Mouse (Mus musculus) embryonic facial prominence, embryonic 13.5 days (tissue): ENCODE data around the gene Ulk2. TPM values are rescaled to one million over a fixed set of nuclear protein-coding genes. Genes with fewer than 3 reads are reported as not detected.

Source experiments
- ATAC-seq: fragments of 200-750 bp; cut with Nextera tagmentation; 2 replicates; pipeline ENCODE4 v1.8.0; 2017; ENCODE audit warnings: low read depth; ENCODE audit not compliant: insufficient number of reproducible peaks, insufficient read depth, low FRiP score, low TSS enrichment
- H3K27ac ChIP-seq: fragments of 300-500 bp; sonication (generic); 2 replicates; pipeline ENCODE4 v1.5.1; 2015; ENCODE audit warnings: moderate library complexity, mild to moderate bottlenecking, inconsistent platforms
- H3K27me3 ChIP-seq: fragments of 300-500 bp; sonication (generic); 2 replicates; pipeline ENCODE4 v1.6.1; 2015; ENCODE audit warnings: mild to moderate bottlenecking, inconsistent platforms
- H3K36me3 ChIP-seq: fragments of 300-500 bp; sonication (generic); 2 replicates; pipeline ENCODE4 v1.6.1; 2015; ENCODE audit warnings: mild to moderate bottlenecking, inconsistent platforms
- H3K4me1 ChIP-seq: fragments of 300-500 bp; sonication (generic); 2 replicates; pipeline ENCODE4 v1.6.1; 2015; ENCODE audit warnings: inconsistent platforms
- H3K4me2 ChIP-seq: fragments of 300-500 bp; sonication (generic); 2 replicates; pipeline ENCODE4 v1.6.1; 2015; ENCODE audit warnings: moderate library complexity, mild to moderate bottlenecking, inconsistent platforms
- H3K4me3 ChIP-seq: fragments of 300-500 bp; sonication (generic); 2 replicates; pipeline ENCODE4 v1.5.1; 2015; ENCODE audit warnings: mild to moderate bottlenecking, inconsistent platforms
- H3K9ac ChIP-seq: fragments of 300-500 bp; sonication (generic); 2 replicates; pipeline ENCODE4 v1.6.1; 2015; ENCODE audit warnings: mild to moderate bottlenecking, inconsistent platforms
- H3K9me3 ChIP-seq: fragments of 300-500 bp; sonication (generic); 2 replicates; pipeline ENCODE4 v1.6.1; 2016; ENCODE audit warnings: inconsistent platforms
- WGBS: fragments of 180-500 bp; shearing (Covaris S2); methylation state at CpG from one replicate; pipeline ENCODE4 v1.1.7; 2015; ENCODE audit warnings: mixed read lengths; 5-methylcytosine and 5-hydroxymethylcytosine counted together
- polyA plus RNA-seq: library from polyadenylated mRNA; unstranded; fragments of >200 nt; fragmentation: Nextera tagmentation; extraction: Ambion mirVana; gene quantifications from 2 replicates; pipeline ENCODE4 v1.2.1, GENCODE M21; 2015

Gene Ulk2
- 16.7 and 20.3 TPM in 2 replicates for polyA plus RNA-seq

DNA sequence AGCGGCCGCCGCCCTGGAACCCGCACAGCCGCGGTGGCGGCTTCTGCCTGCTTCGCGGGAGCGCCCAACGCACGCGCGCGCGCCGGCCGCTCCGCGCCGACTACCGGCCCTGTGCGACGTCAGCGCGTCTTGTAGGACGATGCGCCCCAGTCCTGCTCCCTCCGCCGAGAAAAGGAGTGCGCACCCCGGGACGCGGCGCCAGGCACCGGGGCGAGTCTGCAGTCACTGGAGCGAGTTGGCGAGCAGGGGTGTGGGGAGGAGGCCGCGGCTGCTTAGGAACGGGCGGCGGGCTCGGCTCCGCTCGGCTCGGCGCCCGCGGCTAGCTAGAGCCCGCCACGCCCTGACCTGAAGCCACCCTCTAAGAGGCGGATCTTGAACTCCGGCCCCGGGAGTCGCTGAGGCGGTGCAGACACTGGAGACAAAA, at the start of gene Ulk2:
Ulk2 (minus strand) TSS at position 86 of the 424 bp plus-strand sequence.
- WGBS: under 1% methylated on average over 55 of the region's 58 CpGs
- Histone ChIP-seq H3K36me3 (peaks cover 2% of the 10 kb centered on the region; the same call in 1 of the 2 replicates), H3K27ac (peak within 1 kb of the TSS; percentile 91), H3K9ac (peak within 1 kb of the TSS; percentile 94), H3K9me3 (no peaks in the 10 kb centered on the region), H3K4me3 (peak within 1 kb of the TSS; percentile 92), H3K27me3 (no peaks in the 10 kb centered on the region), H3K4me1 (peaks cover 5% of the 10 kb centered on the region), H3K4me2 (peak within 1 kb of the TSS; percentile 80)
- ATAC-seq: peak; percentile 88

DNA sequence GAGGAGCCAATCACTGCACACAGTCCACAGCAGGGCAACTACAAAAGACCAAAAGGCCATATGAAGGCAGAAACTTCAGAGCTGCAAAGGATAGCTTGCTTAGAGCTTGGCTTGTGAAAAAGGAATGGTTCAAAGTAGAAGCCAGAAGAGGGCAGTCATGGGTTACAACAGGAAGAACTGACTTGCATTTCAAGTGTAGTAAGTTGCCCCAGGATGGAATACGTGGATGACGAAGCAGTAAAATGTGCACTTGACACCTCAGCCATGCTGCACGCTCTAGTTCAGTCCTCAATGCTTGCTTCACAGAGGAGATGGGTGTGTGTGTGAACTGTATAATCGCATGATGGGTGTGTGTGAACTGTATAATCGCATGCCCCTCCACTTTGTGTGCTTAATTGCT, 27.3 kb upstream of the Ulk2 start:
- Histone ChIP-seq H3K27me3 (no peaks in the 10 kb centered on the region), H3K27ac (no peak overlapping the region), H3K9ac (no peak overlapping the region), H3K9me3 (no peaks in the 10 kb centered on the region), H3K4me2 (no peak overlapping the region), H3K36me3 (peaks cover 68% of the 10 kb centered on the region), H3K4me1 (no peaks in the 10 kb centered on the region), H3K4me3 (no peak overlapping the region)
- no peak for ATAC-seq
- 76% methylated on average over 5 of the region's 5 CpGs for WGBS

DNA sequence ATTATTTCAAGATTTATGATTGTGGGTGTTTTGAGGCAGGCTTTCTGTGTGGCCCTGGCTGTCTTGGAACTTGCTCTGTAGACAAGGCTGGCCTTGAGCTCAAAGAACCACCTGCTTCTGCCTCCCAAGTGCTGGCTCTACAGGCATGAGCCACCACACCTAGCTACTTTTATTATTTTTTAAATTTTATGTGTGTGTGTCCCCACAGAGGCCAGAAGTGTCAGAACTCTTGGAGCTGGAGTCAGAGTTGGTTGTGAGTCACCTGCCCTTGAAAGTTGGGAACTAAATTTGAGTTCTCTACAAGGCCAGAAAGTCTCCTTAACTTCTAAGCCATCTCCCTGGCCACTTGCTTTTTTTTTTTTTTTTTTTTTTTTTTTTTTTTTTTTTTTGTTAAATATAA, 25.0 kb upstream of the Ulk2 start:
- no peak overlapping the region for H3K27ac ChIP-seq
- no peaks in the 10 kb centered on the region for H3K27me3 ChIP-seq
- ATAC-seq: no peak
- H3K9me3 ChIP-seq: no peaks in the 10 kb centered on the region
- no peak overlapping the region for H3K4me3 ChIP-seq
- no peak overlapping the region for H3K9ac ChIP-seq
- H3K4me2 ChIP-seq: no peak overlapping the region
- H3K36me3 ChIP-seq: peaks cover 75% of the 10 kb centered on the region
- H3K4me1 ChIP-seq: no peaks in the 10 kb centered on the region

DNA sequence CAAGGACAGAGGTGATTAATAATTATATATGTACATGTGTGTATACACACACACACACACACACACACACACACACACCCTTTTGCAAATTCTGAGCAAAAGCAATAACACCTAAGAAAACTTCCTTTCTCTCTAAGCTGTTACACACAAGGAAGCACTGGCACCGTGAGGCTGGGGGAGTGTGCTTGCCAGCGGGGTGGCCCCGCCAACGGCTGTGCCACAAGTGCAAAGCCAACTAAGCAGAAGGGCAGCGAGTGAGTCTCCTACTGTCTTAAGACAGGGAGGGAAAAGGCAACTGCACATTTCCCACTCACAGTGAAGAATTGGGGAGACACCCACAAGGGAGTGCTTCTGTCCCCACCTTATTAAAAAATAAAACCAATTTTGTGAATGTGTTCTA, 17.0 kb upstream of the Ulk2 start:
- WGBS: 94% methylated on average over 5 of the region's 5 CpGs
- no peak overlapping the region for H3K27ac ChIP-seq
- no peak for ATAC-seq
- H3K4me3 ChIP-seq: no peak overlapping the region
- peaks cover 72% of the 10 kb centered on the region for H3K36me3 ChIP-seq
- H3K4me2 ChIP-seq: no peak overlapping the region
- no peaks in the 10 kb centered on the region for H3K27me3 ChIP-seq
- H3K4me1 ChIP-seq: no peaks in the 10 kb centered on the region
- H3K9ac ChIP-seq: no peak overlapping the region
- H3K9me3 ChIP-seq: no peaks in the 10 kb centered on the region

DNA sequence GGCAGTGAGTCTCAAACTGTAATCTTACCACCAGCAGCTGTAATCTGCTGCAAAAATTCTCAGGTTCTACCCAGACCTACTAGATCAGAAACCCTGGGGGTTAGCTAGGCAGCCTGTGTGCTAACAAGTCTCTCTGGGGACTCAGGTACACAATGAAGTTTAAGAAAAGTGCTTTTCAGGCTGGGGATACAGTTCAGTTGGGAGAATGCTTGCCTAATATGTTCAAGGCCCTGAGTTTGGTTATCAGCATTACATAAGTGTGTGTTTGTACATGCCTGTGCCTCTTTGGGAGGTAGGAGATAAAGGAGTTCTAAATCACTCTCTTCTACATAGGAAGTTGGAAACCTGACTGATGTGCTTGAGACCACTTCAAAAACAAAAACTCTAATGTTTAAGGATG, 12.0 kb upstream of the Ulk2 start:
- H3K4me3 ChIP-seq: no peak overlapping the region
- H3K27me3 ChIP-seq: no peaks in the 10 kb centered on the region
- H3K27ac ChIP-seq: no peak overlapping the region
- no peak for ATAC-seq
- peaks cover 32% of the 10 kb centered on the region for H3K36me3 ChIP-seq
- no peak overlapping the region for H3K9ac ChIP-seq
- H3K9me3 ChIP-seq: no peaks in the 10 kb centered on the region
- H3K4me1 ChIP-seq: no peaks in the 10 kb centered on the region
- no peak overlapping the region for H3K4me2 ChIP-seq

DNA sequence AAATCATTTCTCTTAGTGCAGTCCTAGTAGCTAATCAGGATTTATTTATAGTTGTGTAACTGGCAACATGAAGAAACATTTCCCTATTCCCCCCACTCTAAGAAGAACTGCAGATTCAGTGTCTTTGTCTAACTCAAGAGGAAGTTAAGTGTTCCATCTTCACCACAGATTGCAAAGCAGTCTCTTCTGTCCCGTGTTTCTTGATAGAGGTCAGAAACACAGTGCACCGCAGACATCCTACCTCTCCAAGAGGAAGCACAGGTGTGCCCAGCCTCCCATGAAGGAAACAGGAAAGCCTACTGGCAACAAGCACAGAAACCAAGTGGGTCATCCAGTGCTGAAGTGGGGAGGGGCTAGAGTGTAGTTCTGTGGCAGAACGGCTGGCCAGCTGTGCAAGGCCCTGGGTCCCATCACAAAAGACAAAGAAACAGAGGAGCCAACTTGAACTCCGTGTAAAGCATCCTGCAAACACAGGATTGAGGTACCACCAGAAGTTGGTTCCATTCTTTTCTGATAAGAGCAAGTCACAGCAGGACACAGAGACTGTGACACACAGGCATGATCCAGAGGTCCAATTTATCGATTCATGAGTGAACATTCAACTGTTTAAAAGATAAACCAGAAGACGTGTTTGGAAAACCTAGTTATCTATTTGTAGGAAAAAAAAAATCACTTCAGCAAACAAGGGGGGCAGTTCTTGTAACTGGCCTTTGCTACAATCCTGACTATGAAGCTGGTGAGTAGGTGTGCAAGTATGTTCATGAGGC, 7.1 kb upstream of the Ulk2 start:
- Histone ChIP-seq H3K4me1 (no peaks in the 10 kb centered on the region), H3K36me3 (0 out of 2 replicates have a peak, but pooled peaks cover 2% of the 10 kb centered on the region), H3K9me3 (no peaks in the 10 kb centered on the region), H3K27ac (no peak overlapping the region), H3K27me3 (no peaks in the 10 kb centered on the region), H3K4me3 (no peak overlapping the region), H3K4me2 (no peak overlapping the region), H3K9ac (no peak overlapping the region)
- 78% methylated on average over 6 of the region's 6 CpGs for WGBS
- no peak for ATAC-seq

DNA sequence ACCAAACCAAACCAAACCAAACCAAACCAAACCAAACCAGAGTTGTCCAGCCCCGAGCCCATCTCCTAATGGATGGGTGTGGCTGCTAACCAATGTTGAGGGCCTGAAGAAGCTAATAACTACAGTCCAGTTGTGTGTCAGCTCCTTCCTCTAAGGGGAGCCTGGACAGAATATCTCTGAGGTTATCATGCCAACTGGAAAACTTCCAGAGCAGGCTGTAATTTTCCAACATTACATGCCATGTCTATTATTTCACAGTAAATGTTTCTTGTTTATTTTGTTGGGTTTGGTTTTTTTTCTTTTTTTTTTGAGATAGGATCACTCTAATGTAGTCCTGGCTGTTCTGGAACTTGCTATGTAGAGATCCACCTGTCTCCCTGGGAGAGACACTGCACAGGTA, 4.4 kb upstream of the Ulk2 start:
- no peak for ATAC-seq
- Histone ChIP-seq H3K4me3 (no peak overlapping the region), H3K9ac (no peak overlapping the region), H3K4me1 (no peaks in the 10 kb centered on the region), H3K4me2 (no peak overlapping the region), H3K9me3 (no peaks in the 10 kb centered on the region), H3K27me3 (no peaks in the 10 kb centered on the region), H3K36me3 (no peaks in the 10 kb centered on the region), H3K27ac (no peak overlapping the region)
- WGBS: 65% methylated on average over 1 of the region's 1 CpGs

DNA sequence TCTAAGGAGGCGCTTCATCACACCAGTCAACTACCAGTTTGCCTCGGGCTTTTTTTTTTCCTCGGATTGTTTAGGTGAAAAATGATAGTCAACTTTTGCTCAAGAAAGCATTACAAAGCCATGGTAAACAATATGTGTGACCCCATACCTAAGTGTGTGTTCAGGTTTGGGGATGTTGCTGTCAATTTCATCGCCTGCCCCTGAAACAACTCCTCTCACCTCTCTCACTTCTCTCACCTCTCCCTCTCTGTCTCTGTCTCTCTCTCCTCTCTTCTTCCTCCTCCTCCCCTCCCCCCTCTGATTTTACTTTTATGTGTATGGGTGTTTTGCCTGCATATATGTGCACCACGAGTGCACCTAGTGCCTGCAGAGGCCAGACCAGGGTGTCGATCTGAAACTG, 666 bp upstream of the Ulk2 start:
- H3K9ac ChIP-seq: peak overlapping the region; percentile 94
- peak overlapping the region; percentile 92 for H3K4me3 ChIP-seq
- no peaks in the 10 kb centered on the region for H3K9me3 ChIP-seq
- H3K4me2 ChIP-seq: peak overlapping the region; percentile 80
- no peaks in the 10 kb centered on the region for H3K27me3 ChIP-seq
- ATAC-seq: no peak
- WGBS: 36% methylated on average over 6 of the region's 6 CpGs
- H3K4me1 ChIP-seq: peaks cover 5% of the 10 kb centered on the region
- peak overlapping the region; percentile 91; the same call in 1 of the 2 replicates for H3K27ac ChIP-seq
- H3K36me3 ChIP-seq: peaks cover 2% of the 10 kb centered on the region; the same call in 1 of the 2 replicates

DNA sequence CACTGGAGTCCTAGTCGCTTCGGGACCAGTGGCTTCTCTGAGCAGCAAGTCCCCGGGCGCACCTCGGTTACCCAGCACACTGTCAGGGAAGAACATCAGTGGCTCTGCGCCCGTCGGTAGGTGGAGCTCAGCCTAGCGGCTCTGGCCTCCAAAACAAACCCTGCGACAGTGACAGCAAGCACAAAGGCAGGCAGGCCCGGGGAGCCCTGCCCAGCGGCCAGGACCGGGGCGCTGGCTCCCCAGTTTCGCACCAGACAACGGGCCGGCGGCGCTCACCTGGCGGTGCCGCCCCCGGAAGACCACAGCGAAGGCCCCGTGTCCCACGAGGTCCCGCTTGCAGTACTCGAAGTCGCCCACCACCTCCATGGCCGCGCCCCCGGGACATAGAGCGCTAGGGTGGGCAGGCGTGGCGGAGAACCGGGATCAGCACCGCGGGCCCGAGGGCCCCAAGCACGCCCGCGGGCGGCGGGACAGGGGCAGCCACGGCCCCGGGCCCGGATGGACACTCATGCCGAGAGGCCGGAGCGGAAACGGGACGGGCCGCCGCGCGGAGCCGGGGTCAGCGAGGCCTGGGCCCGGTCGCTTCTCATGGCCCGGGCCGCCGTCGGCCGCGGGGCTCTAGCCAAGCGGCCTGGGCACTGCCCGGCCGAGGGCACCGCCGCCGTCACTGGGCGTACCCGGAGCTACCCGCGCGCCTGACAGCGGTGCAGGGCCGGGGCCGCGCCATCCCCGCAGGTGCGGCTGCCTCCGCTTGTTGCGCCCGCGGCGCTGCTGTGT, 474 bp downstream of the Ulk2 start:
- H3K4me1 ChIP-seq: peaks cover 5% of the 10 kb centered on the region
- H3K9me3 ChIP-seq: no peaks in the 10 kb centered on the region
- under 1% methylated on average over 87 of the region's 87 CpGs for WGBS
- peaks cover 5% of the 10 kb centered on the region; the same call in 1 of the 2 replicates for H3K36me3 ChIP-seq
- H3K27me3 ChIP-seq: no peaks in the 10 kb centered on the region
- peak overlapping the region; percentile 80 for H3K4me2 ChIP-seq
- H3K27ac ChIP-seq: peak overlapping the region; percentile 91
- ATAC-seq: peak; percentile 67
- H3K4me3 ChIP-seq: peak overlapping the region; percentile 92
- peak overlapping the region; percentile 94 for H3K9ac ChIP-seq

DNA sequence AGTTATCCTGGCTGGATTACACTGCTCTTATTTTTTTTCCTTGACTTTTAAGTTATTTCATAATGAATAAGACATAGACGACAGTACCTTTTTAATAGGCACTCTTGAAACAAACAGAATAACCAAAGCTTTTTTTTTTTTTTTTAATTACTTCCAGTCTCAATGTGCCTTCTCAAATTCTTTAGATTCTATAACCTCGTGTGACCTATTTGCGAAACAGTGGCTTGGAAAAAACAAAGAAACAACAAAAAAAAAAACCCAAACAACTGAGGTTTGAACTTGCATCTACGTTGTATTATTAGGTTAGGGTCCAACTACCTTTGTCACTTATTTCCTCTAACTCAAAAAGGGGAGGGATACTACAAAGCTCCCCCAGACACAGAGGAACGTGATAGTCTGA, 1.2 kb downstream of the Ulk2 start:
- peak overlapping the region; percentile 94 for H3K9ac ChIP-seq
- H3K9me3 ChIP-seq: no peaks in the 10 kb centered on the region
- peak overlapping the region; percentile 92 for H3K4me3 ChIP-seq
- H3K4me2 ChIP-seq: peak overlapping the region; percentile 80
- no peaks in the 10 kb centered on the region for H3K27me3 ChIP-seq
- WGBS: 6% methylated on average over 5 of the region's 5 CpGs
- H3K4me1 ChIP-seq: peaks cover 5% of the 10 kb centered on the region
- H3K36me3 ChIP-seq: peaks cover 8% of the 10 kb centered on the region; the same call in 1 of the 2 replicates
- no peak for ATAC-seq
- peak overlapping the region; percentile 91 for H3K27ac ChIP-seq

DNA sequence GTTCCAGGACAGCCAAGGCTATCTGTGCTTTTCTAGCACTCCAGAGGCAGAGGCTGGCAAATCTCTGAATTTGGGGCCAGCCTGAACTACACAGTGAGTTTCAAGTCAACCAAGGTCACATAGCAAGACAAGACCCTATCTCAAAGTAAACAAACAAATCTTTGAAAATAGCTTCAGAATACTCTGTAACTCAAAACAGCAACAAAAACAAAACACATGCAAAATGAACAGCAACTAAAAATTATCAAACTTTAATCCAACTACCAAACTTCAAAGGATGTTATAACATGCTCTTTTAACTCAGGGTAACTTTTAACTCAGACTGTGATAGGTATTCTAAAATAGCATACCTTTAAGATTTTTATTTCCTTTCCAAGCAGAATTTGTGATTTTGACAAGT, 2.0 kb downstream of the Ulk2 start:
- H3K4me2 ChIP-seq: peak overlapping the region; percentile 27
- no peak overlapping the region for H3K4me3 ChIP-seq
- no peak overlapping the region for H3K9ac ChIP-seq
- H3K27ac ChIP-seq: no peak overlapping the region
- no peak for ATAC-seq
- H3K27me3 ChIP-seq: no peaks in the 10 kb centered on the region
- H3K4me1 ChIP-seq: peaks cover 5% of the 10 kb centered on the region
- peaks cover 8% of the 10 kb centered on the region; the same call in 1 of the 2 replicates for H3K36me3 ChIP-seq
- no peaks in the 10 kb centered on the region for H3K9me3 ChIP-seq

DNA sequence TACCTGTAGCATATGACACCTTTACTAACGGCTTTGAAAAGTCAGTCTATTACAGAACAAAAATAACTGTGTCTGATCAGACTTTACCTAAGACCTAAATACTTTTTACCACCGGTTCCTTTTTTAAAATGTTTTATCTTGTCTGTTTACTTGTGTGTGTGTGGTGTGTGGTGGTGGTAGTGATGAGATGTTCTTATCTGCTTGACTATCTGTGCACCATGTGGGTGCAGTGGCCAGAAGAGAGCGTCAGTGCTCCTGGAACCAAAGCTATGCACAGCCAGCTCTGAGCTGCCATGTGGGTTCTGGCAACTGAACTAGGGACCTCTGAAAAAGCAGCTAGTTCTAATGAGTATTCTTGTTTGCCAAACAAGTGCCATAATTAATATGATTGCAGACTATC, 3.7 kb downstream of the Ulk2 start:
- no peak overlapping the region for H3K9ac ChIP-seq
- no peak overlapping the region for H3K27ac ChIP-seq
- 78% methylated on average over 3 of the region's 3 CpGs for WGBS
- ATAC-seq: no peak
- H3K4me2 ChIP-seq: no peak overlapping the region
- H3K27me3 ChIP-seq: no peaks in the 10 kb centered on the region
- H3K9me3 ChIP-seq: no peaks in the 10 kb centered on the region
- no peak overlapping the region for H3K4me3 ChIP-seq
- peaks cover 5% of the 10 kb centered on the region for H3K4me1 ChIP-seq
- H3K36me3 ChIP-seq: peaks cover 8% of the 10 kb centered on the region; the same call in 1 of the 2 replicates
